12 mouse cellular contexts compared by ENCODE assay signal in genomic region chr1:138622431-138622830, GRCm38 (mm10). TPM values are rescaled to one million over a fixed set of nuclear protein-coding genes. Genes with fewer than 3 reads are reported as not detected.
DNase-seq lines count a peak whose midpoint lies in the region; ATAC-seq and TF ChIP-seq lines count a peak whose summit lies in the region.
"Had no signal": no experiment of that assay in that cellular context is flagged by ENCODE, and none has a peak within 500 bp of the region (broad histone marks: within the 10 kb centered on the region; RNA-seq: fewer than 3 reads in every experiment).

No protein-coding gene starts in this region.

- no peaks in the 10 kb centered on the region for H3K36me3 ChIP-seq in liver, adult 2 months (ENCODE audit: control insufficient read depth, insufficient read depth, low read length)
- no peaks in the 10 kb centered on the region for H3K36me3 ChIP-seq in liver, embryonic 11.5 days (ENCODE audit: control insufficient read depth, insufficient read depth, low read length)
- H3K36me3 ChIP-seq in limb, embryonic 15.5 days, result no peaks in the 10 kb centered on the region
- no peaks in the 10 kb centered on the region for H3K36me3 ChIP-seq in hindbrain, embryonic 16.5 days (ENCODE audit: control insufficient read depth, insufficient read depth, low read length)
- H3K36me3 ChIP-seq: forebrain, embryonic 12.5 days; hindbrain, embryonic 10.5 days had no signal

- WGBS in liver, adult 2 months, result 75% methylated on average over 3 of the region's 3 CpGs
- 79% methylated on average over 3 of the region's 3 CpGs for WGBS in liver, embryonic 11.5 days
- whole genome bisulfite sequencing in limb, embryonic 15.5 days, result 39% methylated on average over 3 of the region's 3 CpGs
- 75% methylated on average over 3 of the region's 3 CpGs for WGBS in hindbrain, embryonic 16.5 days

- H3K27me3 ChIP-seq in liver, adult 2 months (ENCODE audit: control insufficient read depth, insufficient read depth, low read length), result no peaks in the 10 kb centered on the region
- H3K27me3 ChIP-seq in liver, embryonic 11.5 days (replicated peaks; ENCODE audit: control insufficient read depth, insufficient read depth, low read length), result no peaks in the 10 kb centered on the region
- H3K27me3 ChIP-seq in limb, embryonic 15.5 days, result no peaks in the 10 kb centered on the region
- no peaks in the 10 kb centered on the region for H3K27me3 ChIP-seq in hindbrain, embryonic 16.5 days (replicated peaks; ENCODE audit: control insufficient read depth, insufficient read depth, low read length)
- H3K27me3 ChIP-seq: forebrain, embryonic 12.5 days; Patski had no signal

- H3K79me2 ChIP-seq in liver, adult 2 months (ENCODE audit: control insufficient read depth, insufficient read depth, low read length), result no peaks in the 10 kb centered on the region

- TF ChIP-seq POLR2A in liver, adult 2 months (IDR thresholded peaks at IDR 0.05; ENCODE audit: extremely low read depth, insufficient read depth, low read length), result no peak

- intact Hi-C loops in gastrocnemius, adult 2 months (cut with DNase I), result no loop called here

- H3K4me2 ChIP-seq in liver, embryonic 11.5 days, result no peak overlapping the region
- no peak overlapping the region for H3K4me2 ChIP-seq in limb, embryonic 15.5 days
- H3K4me2 ChIP-seq in hindbrain, embryonic 16.5 days (ENCODE audit: low read length), result no peak overlapping the region
- H3K4me2 ChIP-seq: forebrain, embryonic 12.5 days had no signal

- H3K4me1 ChIP-seq in liver, adult 2 months (ENCODE audit: control insufficient read depth, insufficient read depth, low read length), result peaks cover 4% of the 10 kb centered on the region
- H3K4me1 ChIP-seq in liver, embryonic 11.5 days (replicated peaks; ENCODE audit: control insufficient read depth, insufficient read depth, low read length), result peaks cover 3% of the 10 kb centered on the region; the same call in 1 of the 2 replicates
- peaks cover 3% of the 10 kb centered on the region; the same call in 1 of the 2 replicates for H3K4me1 ChIP-seq in limb, embryonic 15.5 days
- H3K4me1 ChIP-seq in hindbrain, embryonic 16.5 days (ENCODE audit: control insufficient read depth, insufficient read depth, low read depth, low read length), result peaks cover 10% of the 10 kb centered on the region

- H3K4me3 ChIP-seq in liver, adult 2 months (ENCODE audit: insufficient read depth, low read depth, low read length), result no peak overlapping the region
- H3K4me3 ChIP-seq in liver, embryonic 11.5 days (ENCODE audit: low read depth, low read length), result no peak overlapping the region
- peak overlapping the region; percentile 23; the same call in 1 of the 2 replicates for H3K4me3 ChIP-seq in gastrocnemius, adult 2 months
- H3K4me3 ChIP-seq in limb, embryonic 15.5 days, result no peak overlapping the region
- H3K4me3 ChIP-seq in hindbrain, embryonic 16.5 days (ENCODE audit: low read length), result no peak overlapping the region
- H3K4me3 ChIP-seq: forebrain, embryonic 12.5 days; hindbrain, embryonic 10.5 days had no signal

- TF ChIP-seq CTCF in liver, adult 2 months (IDR thresholded peaks at IDR 0.05; ENCODE audit: low read depth, low read length), result no peak
- no peak for TF ChIP-seq CTCF in gastrocnemius, adult 2 months (IDR thresholded peaks at IDR 0.05)

- DNase-seq in liver, adult 2 months (ENCODE audit: extremely low read depth, low read depth, low spot score), result peak; percentile 57
- DNase-seq in liver, embryonic 11.5 days (ENCODE audit: low spot score), result no peak
- DNase-seq in adrenal gland, postnatal 14 days, result peak; percentile 59
- peak; percentile 84 for DNase-seq in gastrocnemius, adult 2 months
- no peak for DNase-seq in natural killer cell, adult 2 months (ENCODE audit: low spot score in 2 of 2)
- DNase-seq in right cerebral cortex, postnatal 4 days, result no peak
- DNase-seq: cerebellum, adult 11 months had no signal

- H3K27ac ChIP-seq in liver, adult 2 months (replicated peaks; ENCODE audit: insufficient read depth, low read depth, low read length), result no peak overlapping the region
- no peak overlapping the region for H3K27ac ChIP-seq in liver, embryonic 11.5 days (ENCODE audit: low read depth, low read length)
- H3K27ac ChIP-seq in gastrocnemius, adult 2 months, result peak overlapping the region; percentile 65
- 0 out of 2 replicates have a peak overlapping the region, but pooled peaks have one; percentile 1 for H3K27ac ChIP-seq in limb, embryonic 15.5 days
- H3K27ac ChIP-seq in hindbrain, embryonic 16.5 days (ENCODE audit: low read depth, low read length), result no peak overlapping the region
- H3K27ac ChIP-seq: forebrain, embryonic 12.5 days; hindbrain, embryonic 10.5 days had no signal

- no peaks in the 10 kb centered on the region for H3K9me3 ChIP-seq in liver, embryonic 11.5 days (ENCODE audit: control insufficient read depth, low read length)
- no peaks in the 10 kb centered on the region for H3K9me3 ChIP-seq in limb, embryonic 15.5 days
- H3K9me3 ChIP-seq in hindbrain, embryonic 16.5 days (ENCODE audit: control insufficient read depth, low read length), result no peaks in the 10 kb centered on the region
- H3K9me3 ChIP-seq: forebrain, embryonic 12.5 days; hindbrain, embryonic 10.5 days had no signal

- no peak overlapping the region for H3K9ac ChIP-seq in liver, adult 2 months (ENCODE audit: low read depth, low read length)
- no peak overlapping the region for H3K9ac ChIP-seq in liver, embryonic 11.5 days (ENCODE audit: low read depth, low read length)
- H3K9ac ChIP-seq in limb, embryonic 15.5 days, result no peak overlapping the region
- H3K9ac ChIP-seq in hindbrain, embryonic 16.5 days (ENCODE audit: low read depth, low read length), result no peak overlapping the region
- H3K9ac ChIP-seq: forebrain, embryonic 12.5 days had no signal

- ATAC-seq in liver, embryonic 11.5 days (replicated peaks; ENCODE audit: low FRiP score), result no peak
- ATAC-seq in limb, embryonic 15.5 days (ENCODE audit: insufficient number of reproducible peaks, low FRiP score, low TSS enrichment, low read depth), result no peak
- no peak for ATAC-seq in hindbrain, embryonic 16.5 days
- ATAC-seq: Patski had no signal

RNA-seq across cellular contexts. Expression of gene Nek7, which starts 2.5 kb away (rescaled TPM):
- 31.5 and 31.7 TPM in 2 replicates for total RNA-seq in liver, adult 2 months (2014; rRNA removed)
- 6.3 and 7.7 TPM in 2 replicates for polyA plus RNA-seq in liver, adult 2 months (2012; rRNA removed)
- polyA plus RNA-seq in liver, embryonic 11.5 days (2014; fragmentation: Nextera tagmentation; extraction: Ambion mirVana), result 29.4 and 33.4 TPM in 2 replicates
- total RNA-seq in adrenal gland, postnatal 14 days (2021), result 44.8 and 50.4 TPM in 2 replicates
- total RNA-seq in gastrocnemius, adult 2 months (2021), result 100 to 1,000 TPM in 1 of 2 experiments, 10 to 100 TPM in 1; 97.8 to 113 TPM
- 36.5 and 38.9 TPM in 2 replicates for polyA plus RNA-seq in limb, embryonic 15.5 days (2015; fragmentation: Nextera tagmentation; extraction: Ambion mirVana)
- 10.9 and 12.3 TPM in 2 replicates for polyA plus RNA-seq in hindbrain, embryonic 16.5 days (2015; fragmentation: Nextera tagmentation; extraction: Ambion mirVana)

Comparison
In these comparisons a context has a peak if more than half of its experiments do, and no peak if none do; other contexts are left out.
1. DNase-seq: peak in liver, adult 2 months (single experiment), adrenal gland, postnatal 14 days (single experiment) and gastrocnemius, adult 2 months (single experiment); none in liver, embryonic 11.5 days (single experiment), natural killer cell, adult 2 months (0 of 2) and right cerebral cortex, postnatal 4 days (single experiment).
2. H3K27ac ChIP-seq: peak in gastrocnemius, adult 2 months (single experiment) and limb, embryonic 15.5 days (single experiment); none in liver, adult 2 months (single experiment), liver, embryonic 11.5 days (single experiment) and hindbrain, embryonic 16.5 days (single experiment).